Mouse (Mus musculus): ENCODE results near the gene Lzic.
A peak's percentile ranks its signal among the peaks of the same experiment; 100 is the strongest.

The Lzic gene

GRCm38 (mm10) chr4:149527621-149528354 is 42.8 kb downstream of the Lzic start:
- DNase-seq: peak in 1 of 2 experiments; percentile 19

GRCm38 (mm10) chr4:149529691-149530090 is 44.7 kb downstream of the Lzic start:
- DNase-seq: no peak

- DNase-seq: no peak
Measured at GRCm38 (mm10) chr4:149539441-149539840, 54.4 kb downstream of the Lzic start.

GRCm38 (mm10) chr4:149541935-149542334 is 56.9 kb downstream of the Lzic start:
- DNase-seq: no peak

- DNase-seq: no peak
Measured at GRCm38 (mm10) chr4:149542431-149542830, 57.4 kb downstream of the Lzic start.

- DNase-seq: peak; percentile 81 to 94
Measured at GRCm38 (mm10) chr4:149542927-149543553, 58.0 kb downstream of the Lzic start.

GRCm38 (mm10) chr4:149544892-149545291 is 59.9 kb downstream of the Lzic start:
- DNase-seq: no peak
